Mouse (Mus musculus): ENCODE measurements around the gene Rps15. TPM values are rescaled to one million over a fixed set of nuclear protein-coding genes. Genes with fewer than 3 reads are reported as not detected.
"Not testable (repeated sequence)": the region's sequence is repeated elsewhere in the genome, so short reads cannot be mapped to it uniquely, and the experiment has no call there.

Rps15 gene
- 1,000 to 10,000 TPM; 1,162 to 1,195 TPM for total RNA-seq (2021)
- long read RNA-seq, experiment 1, transcript Rps15-202 (4 exons, 500 nt) = major isoform, 44 of 54 reads
- long read RNA-seq, experiment 1, partial matches to known transcripts = 7 of 54 reads
- long read RNA-seq, experiment 1, other reads (novel, unspliced or antisense) = 1 of 54 reads
- long read RNA-seq, experiment 2, transcript Rps15-201 (3 exons, 572 nt) = minor isoform, 10 of 215 reads
- long read RNA-seq, experiment 2, transcript Rps15-202 (4 exons, 500 nt) = major isoform, 172 of 215 reads
- long read RNA-seq, experiment 2, partial matches to known transcripts = 16 of 215 reads
- long read RNA-seq, experiment 2, other reads (novel, unspliced or antisense) = 17 of 215 reads

- DNase-seq (ENCODE audit: low spot score in 2 of 2) = peak; percentile 91 to 93
Observed at GRCm38 (mm10) chr10:80292251-80293146, at the start of gene Rps15. Gene Rps15, plus strand, starts transcription at chr10:80292453.

GRCm38 (mm10) chr10:80242607-80243006, 49.6 kb upstream of the Rps15 start:
- DNase-seq (ENCODE audit: low spot score in 2 of 2) = no peak

DNA sequence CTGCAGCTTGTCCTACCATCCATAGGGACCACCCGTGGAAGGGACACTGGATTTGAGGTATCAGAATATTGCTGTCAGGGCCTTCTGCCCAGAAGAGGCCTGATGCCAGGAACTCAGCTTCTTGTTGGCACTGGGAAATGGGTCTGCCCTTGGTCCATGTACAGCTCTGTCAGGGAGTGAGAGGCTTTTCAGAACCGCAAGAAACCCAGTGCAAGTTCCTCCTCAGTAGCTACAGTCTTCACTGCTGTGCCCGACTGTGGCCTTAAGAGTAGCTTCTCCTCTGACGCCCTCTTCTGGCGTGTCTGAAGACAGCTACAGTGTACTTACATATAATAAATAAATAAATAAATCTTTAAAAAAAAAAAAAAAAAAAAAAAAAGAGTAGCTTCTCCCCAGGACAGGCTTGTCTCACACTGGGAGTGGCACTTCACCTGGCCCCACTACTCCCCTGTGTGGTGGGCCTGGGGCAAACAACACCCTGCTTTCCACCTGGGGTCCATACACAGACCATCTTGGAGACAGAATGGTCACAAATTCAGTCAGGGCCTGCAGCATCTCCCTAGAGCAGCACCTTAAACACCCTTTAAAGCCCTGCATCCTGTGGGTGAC, 47.4 kb upstream of the Rps15 start:
- DNase-seq (ENCODE audit: low spot score in 2 of 2) = no peak

DNA sequence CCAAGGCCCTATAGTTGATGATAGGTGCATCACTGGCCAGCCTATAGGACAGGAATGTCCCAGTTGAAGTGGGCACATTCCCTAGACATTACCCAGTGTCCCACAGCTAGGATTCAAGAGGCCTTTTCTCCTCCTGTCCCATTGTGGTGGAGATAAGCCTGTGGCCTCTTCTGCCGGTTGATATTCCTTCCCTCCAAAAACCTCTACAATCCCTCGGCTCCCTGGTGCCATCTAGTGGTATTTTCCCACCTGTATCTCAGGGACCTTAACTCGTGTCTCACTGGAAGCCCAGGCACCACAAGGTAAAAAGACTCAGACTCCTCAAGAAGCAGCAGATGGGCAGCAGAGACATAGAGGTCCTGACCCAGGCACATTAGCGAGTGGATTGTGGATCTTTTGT, 46.7 kb upstream of the Rps15 start:
- DNase-seq (ENCODE audit: low spot score in 2 of 2) = peak; percentile 69 to 78

DNA sequence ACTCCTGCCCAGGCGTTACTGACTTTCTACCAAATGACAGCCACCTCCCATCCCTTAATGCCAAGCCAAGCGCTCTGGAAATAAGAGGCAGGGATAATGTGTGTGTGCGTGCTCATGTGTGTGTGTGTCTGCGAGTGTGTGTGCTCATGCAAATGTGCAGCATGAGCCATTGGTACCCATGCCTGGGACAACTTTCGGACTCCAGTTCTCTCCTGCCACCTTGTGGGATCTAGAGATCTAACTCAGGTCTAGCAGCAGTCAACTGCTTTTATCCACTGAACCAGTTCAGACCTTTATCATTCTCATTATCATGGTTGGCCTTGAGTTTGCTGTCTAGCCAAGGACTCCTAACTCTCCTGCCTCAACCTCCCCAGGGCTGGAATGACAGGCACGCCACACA, 44.4 kb upstream of the Rps15 start:
- DNase-seq (ENCODE audit: low spot score in 2 of 2) = no peak

DNA sequence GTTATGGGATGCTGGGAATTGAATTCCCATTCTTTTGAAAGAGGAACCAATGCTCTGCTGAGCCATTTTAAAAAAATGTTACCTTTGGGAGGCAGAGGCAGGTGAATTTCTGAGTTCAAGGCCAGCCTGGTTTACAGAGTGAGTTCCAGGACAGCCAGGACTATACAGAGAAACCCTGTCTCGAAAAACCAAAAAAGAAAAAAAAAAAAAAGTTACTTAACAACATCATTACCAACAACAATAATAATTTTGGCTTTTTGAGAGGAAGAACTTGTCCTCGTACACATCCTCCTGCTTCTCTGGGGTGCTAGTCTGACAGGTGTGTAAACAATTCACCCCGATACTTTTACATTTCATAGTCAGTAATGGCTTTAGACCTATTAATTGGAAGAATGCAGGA, 43.8 kb upstream of the Rps15 start:
- DNase-seq (ENCODE audit: low spot score in 2 of 2) = not testable (repeated sequence)

- peak; percentile 94 to 97 for DNase-seq (ENCODE audit: low spot score in 2 of 2)
Observed at GRCm38 (mm10) chr10:80248971-80249640, 43.1 kb upstream of the Rps15 start, which contains the start of gene Ndufs7. Gene Ndufs7, plus strand, starts transcription at chr10:80249121.

DNA sequence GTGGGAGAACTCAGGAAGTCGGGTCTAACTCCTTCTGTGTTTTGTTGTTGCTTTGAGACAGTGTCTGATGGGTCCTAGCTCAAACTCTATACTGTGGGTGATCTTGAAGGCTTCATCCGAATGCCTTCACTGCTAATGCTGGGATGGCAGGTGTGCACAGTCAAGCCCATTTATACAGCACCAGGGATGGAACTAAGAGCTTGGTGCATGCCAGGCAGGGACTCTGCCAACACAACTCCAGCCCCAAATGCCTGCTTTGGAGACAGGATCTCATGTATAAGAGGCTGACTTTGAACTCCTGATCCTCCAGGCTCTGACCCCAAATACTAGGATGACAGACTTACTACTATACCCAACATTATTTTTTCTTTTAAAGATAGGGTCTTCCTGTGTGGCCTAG, 42.2 kb upstream of the Rps15 start:
- no peak for DNase-seq (ENCODE audit: low spot score in 2 of 2)

DNA sequence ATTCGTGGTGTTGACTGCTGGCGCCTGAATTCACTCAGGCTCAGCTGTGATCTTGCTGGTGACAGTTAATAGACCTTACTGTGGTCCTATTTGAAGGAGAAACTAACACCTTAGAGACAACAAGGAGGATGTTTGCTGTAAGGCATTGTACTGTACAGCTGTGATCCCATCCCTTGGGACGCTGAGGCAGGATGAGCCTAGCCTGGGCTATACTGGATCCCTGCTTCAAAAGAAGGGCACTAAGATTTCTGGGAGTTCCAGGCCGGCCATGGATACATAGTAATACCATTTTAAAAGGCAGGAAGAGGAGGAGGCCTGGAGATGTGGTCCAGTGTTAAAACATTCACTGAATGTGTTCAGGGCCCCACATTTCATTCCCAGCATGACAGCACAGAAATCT, 41.7 kb upstream of the Rps15 start:
- DNase-seq (ENCODE audit: low spot score in 2 of 2) = no peak

DNA sequence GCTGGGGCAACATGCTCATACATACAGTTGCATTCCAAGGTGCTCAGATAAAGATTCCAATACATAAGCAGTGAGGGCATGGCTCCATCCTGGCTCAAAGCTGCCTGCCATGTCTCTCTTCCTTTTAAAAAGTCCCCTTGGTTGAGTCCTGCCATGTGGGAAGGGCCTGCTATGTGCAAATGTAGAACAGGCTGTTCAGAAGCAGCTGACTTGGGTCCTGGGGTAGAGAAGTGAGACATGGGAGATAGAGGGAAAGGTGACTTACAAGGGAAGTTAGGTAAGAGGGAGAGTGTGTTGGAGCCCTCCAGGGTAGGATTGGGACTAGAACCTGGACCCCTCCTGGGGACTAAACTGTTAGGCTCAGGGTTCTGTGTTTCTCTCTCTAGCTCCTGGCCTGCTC, 40.2 kb upstream of the Rps15 start:
- DNase-seq (ENCODE audit: low spot score in 2 of 2) = no peak

- no peak for DNase-seq (ENCODE audit: low spot score in 2 of 2)
Observed at GRCm38 (mm10) chr10:80252493-80253274, 39.6 kb upstream of the Rps15 start.

- no peak for DNase-seq (ENCODE audit: low spot score in 2 of 2)
Observed at GRCm38 (mm10) chr10:80253551-80253950, 38.7 kb upstream of the Rps15 start.

DNA sequence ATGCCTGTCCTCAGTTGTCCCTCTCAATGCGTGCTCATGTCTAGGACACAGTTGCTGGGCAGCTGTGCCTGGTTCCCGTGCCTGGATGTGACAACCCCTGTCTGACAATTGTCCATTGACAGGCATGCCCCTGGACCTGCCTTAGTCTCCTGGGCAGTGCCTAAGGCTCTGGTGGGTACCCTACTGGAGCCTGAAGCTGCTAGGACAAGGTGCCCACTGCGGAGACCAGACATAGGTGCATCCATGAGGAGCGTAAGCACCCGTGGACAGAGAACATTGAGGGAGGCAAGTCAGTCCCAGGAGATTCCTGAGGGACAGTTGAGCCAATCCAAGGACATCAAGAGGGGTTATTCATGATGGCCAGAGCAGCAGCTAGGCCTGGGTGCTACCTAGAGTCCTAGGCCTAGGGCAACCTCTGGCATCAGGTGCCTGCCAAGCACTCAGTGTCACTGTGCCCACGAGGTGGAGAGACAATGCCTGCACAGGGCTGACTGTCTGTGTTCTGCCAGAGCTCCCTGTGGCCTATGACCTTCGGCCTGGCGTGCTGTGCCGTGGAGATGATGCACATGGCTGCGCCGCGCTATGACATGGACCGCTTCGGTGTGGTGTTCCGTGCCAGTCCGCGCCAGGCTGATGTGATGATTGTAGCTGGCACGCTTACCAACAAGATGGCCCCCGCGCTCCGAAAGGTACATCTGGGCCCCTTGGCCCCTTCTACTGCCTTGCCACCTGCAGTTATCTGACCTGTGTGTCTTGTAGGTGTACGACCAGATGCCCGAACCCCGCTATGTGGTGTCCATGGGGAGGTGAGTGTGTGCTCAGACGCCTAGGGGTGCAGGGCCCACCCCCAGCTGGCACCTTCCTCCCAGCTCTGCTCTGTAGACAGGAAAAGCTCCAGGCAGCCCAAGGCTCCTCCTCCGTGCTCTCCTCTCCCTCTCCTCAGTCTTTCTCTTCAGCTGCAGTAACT, 37.6 kb upstream of the Rps15 start:
- no peak for DNase-seq (ENCODE audit: low spot score in 2 of 2)

DNA sequence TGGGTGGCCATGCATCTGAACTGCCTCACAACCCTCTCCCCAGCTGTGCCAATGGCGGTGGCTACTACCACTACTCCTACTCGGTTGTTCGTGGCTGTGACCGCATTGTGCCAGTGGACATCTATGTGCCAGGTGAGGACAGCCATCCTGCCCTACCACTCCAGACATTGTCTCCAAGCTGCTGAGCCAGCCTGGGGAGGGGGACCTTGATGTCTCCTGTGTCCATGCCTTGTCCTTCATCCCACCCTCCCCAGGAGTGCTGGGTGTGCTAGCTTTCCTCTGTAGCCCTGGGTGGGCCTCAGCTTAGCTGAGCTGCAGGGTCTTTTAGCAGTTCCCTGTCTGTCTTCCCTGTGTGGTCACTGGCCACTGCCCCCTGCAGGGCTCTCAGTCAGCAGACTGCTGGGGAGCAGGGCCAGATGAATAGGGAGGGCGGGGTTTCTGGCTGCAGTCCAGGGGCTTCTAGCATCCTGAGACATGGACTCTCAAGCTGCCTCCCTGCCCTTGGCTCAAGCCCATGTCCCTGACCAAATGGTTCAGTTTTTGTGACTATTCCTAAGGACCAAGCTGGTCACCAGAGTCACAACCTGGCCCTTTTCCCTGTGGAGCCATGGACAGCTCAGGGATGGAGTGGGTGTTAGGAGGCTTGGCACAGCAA, 36.2 kb upstream of the Rps15 start:
- DNase-seq (ENCODE audit: low spot score in 2 of 2) = peak in 1 of 2 experiments; percentile 44

DNA sequence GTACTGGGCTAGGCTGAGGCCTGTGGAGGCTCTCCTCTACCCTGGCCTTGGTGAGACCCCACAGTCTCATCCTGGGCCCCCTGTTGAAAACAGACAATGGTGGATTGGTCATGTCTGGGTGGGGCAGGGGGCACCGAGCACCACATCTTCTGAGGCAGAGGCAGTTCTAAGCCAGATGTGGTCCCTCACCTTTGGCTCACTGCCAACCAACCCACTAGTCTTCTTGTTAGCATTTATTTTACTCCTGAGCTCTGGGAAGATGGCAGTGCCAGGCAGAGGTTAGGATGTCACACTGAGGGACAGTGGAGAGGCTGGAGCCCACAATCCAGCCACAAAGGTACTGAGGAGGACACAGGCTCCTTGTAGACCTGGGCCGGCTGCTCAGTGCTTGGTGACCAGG, 34.3 kb upstream of the Rps15 start:
- no peak for DNase-seq (ENCODE audit: low spot score in 2 of 2)

DNA sequence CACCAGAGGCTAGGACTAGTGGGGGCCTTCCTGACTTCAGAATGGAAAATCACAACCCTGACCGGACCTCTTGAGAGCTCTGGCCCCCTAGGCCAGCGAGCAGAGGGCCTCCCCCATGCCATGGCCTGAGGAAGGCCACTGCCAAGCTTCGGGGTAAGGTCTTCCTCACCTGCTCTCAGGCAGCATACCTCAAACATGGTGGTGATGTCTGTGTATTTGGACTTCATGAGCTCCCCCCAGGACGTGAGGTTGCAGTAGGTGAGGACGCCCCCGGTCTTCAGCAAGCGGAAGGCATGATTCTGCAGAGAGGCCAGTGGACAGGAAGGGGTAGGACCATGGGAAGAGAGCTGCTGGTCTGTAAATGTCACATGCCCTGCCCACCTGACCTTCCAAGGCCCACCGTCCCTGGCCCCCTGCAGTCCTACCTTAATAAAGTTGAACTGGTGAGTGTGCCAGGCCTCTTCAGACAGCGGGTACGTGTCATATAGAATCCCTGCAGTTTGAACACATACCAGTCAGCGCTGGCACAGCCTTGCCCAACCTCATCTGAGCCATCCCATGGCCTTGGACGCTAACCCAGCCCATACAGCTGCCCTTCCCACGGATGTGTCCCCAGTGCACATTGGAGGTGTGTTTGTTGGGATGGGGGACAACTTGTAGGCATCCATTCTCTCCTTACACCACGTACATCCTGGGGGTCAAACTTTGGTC, 33.3 kb upstream of the Rps15 start:
- peak in 1 of 2 experiments; percentile 48 for DNase-seq (ENCODE audit: low spot score in 2 of 2)

DNA sequence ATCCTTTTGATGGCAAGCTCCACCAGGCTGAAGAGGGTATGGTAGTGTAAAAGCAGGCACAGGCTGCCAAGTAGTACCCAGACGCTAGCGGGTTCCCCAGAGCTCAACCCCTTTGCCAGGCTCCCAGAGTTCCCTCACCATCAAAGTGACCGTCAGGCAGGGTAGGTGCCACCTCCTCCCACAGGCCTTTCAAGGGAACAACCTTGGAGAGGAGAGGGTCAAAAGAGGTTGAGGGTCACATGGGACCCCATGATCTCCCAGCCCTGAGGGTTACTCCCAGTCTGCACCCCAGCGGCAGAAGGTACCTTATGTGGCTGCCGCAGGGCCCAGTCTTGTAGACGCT, 32.8 kb upstream of the Rps15 start:
- no peak for DNase-seq (ENCODE audit: low spot score in 2 of 2)
